Mouse (Mus musculus) Patski (cell line): ENCODE results near the gene Tvp23a. TPM values are rescaled to one million over a fixed set of nuclear protein-coding genes. Genes with fewer than 3 reads are reported as not detected.
A peak's percentile ranks its signal among the peaks of the same experiment; 100 is the strongest.

ENCODE experiments used
- ATAC-seq: fragments of 100-300 bp; one replicate; pipeline ENCODE4 v1.8.0; 2021
- CTCF ChIA-PET: fragments of 350-600 bp; sonication (Branson Sonifier 250); formaldehyde crosslinking; loops from one replicate; lab custom pipeline; 2022; ENCODE audit warnings: inconsistent platforms; lab: Charles Lee
- POLR2A ChIA-PET: fragments of 350-600 bp; sonication (Branson Sonifier 250); formaldehyde crosslinking; loops from one replicate; lab custom pipeline; 2022; ENCODE audit warnings: antibody characterized with exemption, inconsistent platforms; lab: Charles Lee
- DNase-seq: peaks from one replicate; pipeline ENCODE4 v3.0.0-alpha.2; 2011; ENCODE audit warnings: low read depth, low spot score
- H3K27me3 ChIP-seq: fragments of 371-371 bp; one replicate; pipeline ENCODE4 v1.5.1; 2021
- CTCF ChIP-seq: fragments of 100-300 bp; IDR thresholded peaks from one replicate; pipeline ENCODE4 v1.5.1; 2021
- in situ Hi-C: fragments of 300-500 bp; cut with MboI; formaldehyde crosslinking; loops from 3 replicates; pipeline ENCODE4 v1.11.1; 2018; ENCODE audit warnings: low pct_unique_long_range_greater_than_20kb, mixed read lengths
- polyA plus RNA-seq: library from polyadenylated mRNA; unstranded; gene quantifications from one replicate; pipeline ENCODE4 v1.2.3, GENCODE M21; 2021

The Tvp23a gene
- polyA plus RNA-seq, 1 experiment from 2014 or later: 0.46 TPM

- in situ Hi-C loops: no loop called here
- ATAC-seq (no peak), DNase-seq (no peak)
- no peak for TF ChIP-seq CTCF
- POLR2A ChIA-PET: no interaction called here
- H3K27me3 ChIP-seq: no peaks in the 10 kb centered on the region
- CTCF ChIA-PET: interaction anchor here (1.0 kb wide), 1 partner anchor 153 kb away, joined by 3 read pairs; no protein-coding TSS in a partner anchor
Measured at GRCm38 (mm10) chr16:10433344-10433743, 13.8 kb downstream of the Tvp23a start.

GRCm38 (mm10) chr16:10432387-10432786 is 14.8 kb downstream of the Tvp23a start:
- H3K27me3 ChIP-seq: no peaks in the 10 kb centered on the region
- ATAC-seq (no peak), DNase-seq (no peak)
- ChIA-PET POLR2A (no interaction called here), CTCF (no interaction called here)
- in situ Hi-C loops: no loop called here
- TF ChIP-seq CTCF: no peak

- in situ Hi-C loops: no loop called here
- no peaks in the 10 kb centered on the region for H3K27me3 ChIP-seq
- ChIA-PET POLR2A (interaction anchor here (0.7 kb wide), 1 partner anchor 31 kb away, joined by 4 read pairs; no protein-coding TSS in a partner anchor), CTCF (no interaction called here)
- ATAC-seq: no peak
- no peak for DNase-seq
- TF ChIP-seq CTCF: no peak
Measured at GRCm38 (mm10) chr16:10431911-10432310, 15.3 kb downstream of the Tvp23a start.

GRCm38 (mm10) chr16:10420447-10421054 is 26.6 kb downstream of the Tvp23a start:
- H3K27me3 ChIP-seq: no peaks in the 10 kb centered on the region
- in situ Hi-C loops: no loop called here
- ChIA-PET CTCF (interaction anchor here (1.4 kb wide), 1 partner anchor 90 kb away, joined by 4 read pairs; no protein-coding TSS in a partner anchor), POLR2A (no interaction called here)
- TF ChIP-seq CTCF: no peak
- no peak for DNase-seq
- no peak for ATAC-seq

- ATAC-seq: no peak
- in situ Hi-C loops: loop anchor here (5.0 kb wide), 1 partner anchor 100 kb away; no protein-coding TSS in a partner anchor
- H3K27me3 ChIP-seq: no peaks in the 10 kb centered on the region
- no peak for DNase-seq
- POLR2A ChIA-PET: no interaction called here
- no peak for TF ChIP-seq CTCF
- CTCF ChIA-PET: interaction anchor here (0.9 to 1.8 kb wide), 5 partner anchors 8 to 136 kb away, joined by 3 to 5 read pairs (median 4); no protein-coding TSS in a partner anchor
Measured at GRCm38 (mm10) chr16:10417723-10418259, 29.4 kb downstream of the Tvp23a start.

- TF ChIP-seq CTCF: no peak
- in situ Hi-C loops: loop anchor here (5.0 kb wide), 1 partner anchor 100 kb away; no protein-coding TSS in a partner anchor
- CTCF ChIA-PET: interaction anchor here (1.0 to 1.8 kb wide), 3 partner anchors 9 to 135 kb away, joined by 3 to 5 read pairs (median 4); no protein-coding TSS in a partner anchor
- no peak for DNase-seq
- POLR2A ChIA-PET: no interaction called here
- no peaks in the 10 kb centered on the region for H3K27me3 ChIP-seq
- ATAC-seq: no peak
Measured at GRCm38 (mm10) chr16:10416866-10417265, 30.3 kb downstream of the Tvp23a start.

- ChIA-PET POLR2A (no interaction called here), CTCF (interaction anchor here (1.8 kb wide), 1 partner anchor 95 kb away, joined by 5 read pairs; no protein-coding TSS in a partner anchor)
- in situ Hi-C loops: loop anchor here (5.0 kb wide), 1 partner anchor 101 kb away; no protein-coding TSS in a partner anchor
- TF ChIP-seq CTCF: no peak
- no peak for DNase-seq
- no peak for ATAC-seq
- no peaks in the 10 kb centered on the region for H3K27me3 ChIP-seq
Measured at GRCm38 (mm10) chr16:10415976-10416375, 31.2 kb downstream of the Tvp23a start.

GRCm38 (mm10) chr16:10411764-10412746 is 35.1 kb downstream of the Tvp23a start, which contains the start of gene Nubp1:
Gene Nubp1 (plus strand): TSS chr16:10411948.
- ATAC-seq: peak; percentile 98
- in situ Hi-C loops: no loop called here
- DNase-seq: peak; percentile 67
- POLR2A ChIA-PET: no interaction called here
- CTCF ChIA-PET: interaction anchor here (1.0 kb wide), 1 partner anchor 131 kb away, joined by 3 read pairs; no protein-coding TSS in a partner anchor
- TF ChIP-seq CTCF: no peak
- H3K27me3 ChIP-seq: peaks cover 9% of the 10 kb centered on the region

- H3K27me3 ChIP-seq: no peaks in the 10 kb centered on the region
- ChIA-PET POLR2A (no interaction called here), CTCF (interaction anchor here (0.7 to 10.3 kb wide), 17 partner anchors 11 to 143 kb away, joined by 3 to 102 read pairs (median 4); no protein-coding TSS in a partner anchor)
- DNase-seq (no peak), ATAC-seq (no peak)
- in situ Hi-C loops: loop anchor here (5.0 to 10.0 kb wide), 2 partner anchors 122 to 314 kb away; no protein-coding TSS in a partner anchor
- peak; percentile 89 for TF ChIP-seq CTCF
Measured at GRCm38 (mm10) chr16:10399160-10399559, 48.0 kb downstream of the Tvp23a start.

GRCm38 (mm10) chr16:10398755-10399154 is 48.4 kb downstream of the Tvp23a start:
- no peak for TF ChIP-seq CTCF
- DNase-seq (no peak), ATAC-seq (no peak)
- CTCF ChIA-PET: interaction anchor here (0.7 to 10.3 kb wide), 16 partner anchors 10 to 143 kb away, joined by 3 to 102 read pairs (median 5); no protein-coding TSS in a partner anchor
- POLR2A ChIA-PET: no interaction called here
- H3K27me3 ChIP-seq: no peaks in the 10 kb centered on the region
- in situ Hi-C loops: loop anchor here (5.0 to 10.0 kb wide), 2 partner anchors 121 to 314 kb away; no protein-coding TSS in a partner anchor
